7 mouse cellular contexts compared by ENCODE assay signal in genomic region chr19:47579788-47580631, GRCm38 (mm10). TPM values are rescaled to one million over a fixed set of nuclear protein-coding genes. Genes with fewer than 3 reads are reported as not detected.
DNase-seq lines count a peak whose midpoint lies in the region; ATAC-seq and TF ChIP-seq lines count a peak whose summit lies in the region.

No protein-coding gene starts in this region.

- H3K9me3 ChIP-seq in ES-E14 (ENCODE audit: control insufficient read depth, insufficient read depth, low read depth, low read length), result no peaks in the 10 kb centered on the region
- no peaks in the 10 kb centered on the region for H3K9me3 ChIP-seq in embryonic facial prominence, embryonic 13.5 days
- no peaks in the 10 kb centered on the region for H3K9me3 ChIP-seq in heart, embryonic 15.5 days (replicated peaks)

- peak overlapping the region; percentile 51; the same call in 1 of the 2 replicates for H3K27ac ChIP-seq in ES-E14 (ENCODE audit: insufficient read depth, low read depth, low read length, poor library complexity, severe bottlenecking)
- H3K27ac ChIP-seq in embryonic facial prominence, embryonic 13.5 days, result peak overlapping the region; percentile 92
- H3K27ac ChIP-seq in heart, embryonic 15.5 days, result peak overlapping the region; percentile 95

- H3K4me1 ChIP-seq in ES-E14 (ENCODE audit: control insufficient read depth in 2 of 2, insufficient read depth in 2 of 2, low read length in 2 of 2, poor library complexity in 1 of 2), result peaks cover 2% of the 10 kb centered on the region in 2 experiments; a peak in 2 of 4 replicates
- H3K4me1 ChIP-seq in embryonic facial prominence, embryonic 13.5 days, result peaks cover 27% of the 10 kb centered on the region
- peaks cover 29% of the 10 kb centered on the region for H3K4me1 ChIP-seq in heart, embryonic 15.5 days (replicated peaks)

- H3K27me3 ChIP-seq in embryonic facial prominence, embryonic 13.5 days, result no peaks in the 10 kb centered on the region
- H3K27me3 ChIP-seq in heart, embryonic 15.5 days, result no peaks in the 10 kb centered on the region

- peak; percentile 19 for DNase-seq in ES-E14 (ENCODE audit: low read depth, low spot score)
- peak; percentile 5 for DNase-seq in adrenal gland, adult 8-10 months
- peak; percentile 48 for DNase-seq in kidney, postnatal 14 days
- peak; percentile 7 to 17 for DNase-seq in spleen, postnatal 36 days (ENCODE audit: low spot score in 2 of 2)

- ATAC-seq in embryonic facial prominence, embryonic 13.5 days (ENCODE audit: insufficient number of reproducible peaks, insufficient read depth, low FRiP score, low TSS enrichment, low read depth), result peak; percentile 65
- peak; percentile 59 for ATAC-seq in heart, embryonic 15.5 days (replicated peaks; ENCODE audit: insufficient number of reproducible peaks, insufficient read depth, low FRiP score, low read depth)
- peak; percentile 20 for ATAC-seq in megakaryocyte progenitor cell, adult 5-6 weeks (replicated peaks; ENCODE audit: poor library complexity)

- peak overlapping the region; percentile 91 for H3K9ac ChIP-seq in ES-E14 (ENCODE audit: insufficient read depth, low read depth, low read length, poor library complexity, severe bottlenecking)
- H3K9ac ChIP-seq in embryonic facial prominence, embryonic 13.5 days, result peak overlapping the region; percentile 96
- peak overlapping the region; percentile 99 for H3K9ac ChIP-seq in heart, embryonic 15.5 days

- in situ Hi-C loops in ES-E14 (cut with MboI; ENCODE audit: low sequenced_read_pairs in 2 of 2, unreplicated experiment in 2 of 2), result no loop called here

- peak overlapping the region; percentile 83 for H3K4me2 ChIP-seq in embryonic facial prominence, embryonic 13.5 days
- H3K4me2 ChIP-seq in heart, embryonic 15.5 days, result peak overlapping the region; percentile 64

- H3K4me3 ChIP-seq in ES-E14 (ENCODE audit: insufficient read depth in 1 of 2, low read depth in 1 of 2, low read length in 2 of 2, poor library complexity in 1 of 2, severe bottlenecking in 1 of 2), result peak overlapping the region; percentile 86 to 98
- H3K4me3 ChIP-seq in embryonic facial prominence, embryonic 13.5 days, result peak overlapping the region; percentile 83
- H3K4me3 ChIP-seq in heart, embryonic 15.5 days, result peak overlapping the region; percentile 87

- no peaks in the 10 kb centered on the region for H3K36me3 ChIP-seq in ES-E14 (ENCODE audit: control insufficient read depth, insufficient read depth, low read length, poor library complexity, severe bottlenecking)
- H3K36me3 ChIP-seq in embryonic facial prominence, embryonic 13.5 days, result no peaks in the 10 kb centered on the region
- no peaks in the 10 kb centered on the region for H3K36me3 ChIP-seq in heart, embryonic 15.5 days

- WGBS in embryonic facial prominence, embryonic 13.5 days, result under 1% methylated on average over 79 of the region's 96 CpGs
- WGBS in heart, embryonic 15.5 days, result under 1% methylated on average over 95 of the region's 96 CpGs

TF ChIP-seq in ES-E14, 5 proteins besides CTCF, POLR2A, EP300 and RAD21:
- TF ChIP-seq CHD2 (IDR thresholded peaks at IDR 0.05; ENCODE audit: low read depth, low read length) (no peak), ZC3H11A (IDR thresholded peaks at IDR 0.05; ENCODE audit: borderline replicate concordance, low read depth, low read length) (no peak), ZNF384 (IDR thresholded peaks at IDR 0.05; ENCODE audit: low read depth, low read length) (no peak), HCFC1 (IDR thresholded peaks at IDR 0.05; ENCODE audit: borderline replicate concordance, insufficient read depth, low read length) (no peak), MAFK (IDR thresholded peaks at IDR 0.05; ENCODE audit: insufficient read depth, low read depth, low read length) (no peak)

RNA-seq across cellular contexts. Expression of gene Slk, which starts 0.5 kb away (rescaled TPM):
- 22.3 and 23.4 TPM in 2 replicates for total RNA-seq in ES-E14 (2012; rRNA removed)
- total RNA-seq in adrenal gland, adult 8-10 months (2022), result 10 to 100 TPM; 34.0 to 49.4 (median 39.6) TPM
- polyA plus RNA-seq in embryonic facial prominence, embryonic 13.5 days (2015; fragmentation: Nextera tagmentation; extraction: Ambion mirVana), result 12.9 and 15.2 TPM in 2 replicates
- 12.6 and 14.2 TPM in 2 replicates for polyA plus RNA-seq in heart, embryonic 15.5 days (2015; fragmentation: Nextera tagmentation; extraction: Ambion mirVana)
- 85.9 and 109 TPM in 2 replicates for total RNA-seq in megakaryocyte progenitor cell, adult 5-6 weeks (2015)
- 143 and 168 TPM in 2 replicates for total RNA-seq in megakaryocyte progenitor cell, adult 5-6 weeks (2017)

RNA-seq across cellular contexts. Expression of gene Stn1, which starts 42.7 kb away (rescaled TPM):
- total RNA-seq in ES-E14 (2012; rRNA removed), result 20.2 and 22.9 TPM in 2 replicates
- total RNA-seq in adrenal gland, adult 8-10 months (2022), result 10 to 100 TPM; 10.3 to 15.5 (median 13.8) TPM
- polyA plus RNA-seq in embryonic facial prominence, embryonic 13.5 days (2015; fragmentation: Nextera tagmentation; extraction: Ambion mirVana), result 58.2 and 59.5 TPM in 2 replicates
- polyA plus RNA-seq in heart, embryonic 15.5 days (2015; fragmentation: Nextera tagmentation; extraction: Ambion mirVana), result 29.0 and 36.1 TPM in 2 replicates
- total RNA-seq in megakaryocyte progenitor cell, adult 5-6 weeks (2015), result 5.3 and 7.7 TPM in 2 replicates
- total RNA-seq in megakaryocyte progenitor cell, adult 5-6 weeks (2017), result 5.6 and 6.0 TPM in 2 replicates

Comparison
In these comparisons a context has a peak if more than half of its experiments do, and no peak if none do; other contexts are left out.
1. Peak in every context shown above with its lines: DNase-seq, ATAC-seq, H3K4me3 ChIP-seq and H3K27ac ChIP-seq.